Mouse (Mus musculus) bone marrow, adult 2 months (tissue): ENCODE measurements around the gene Ntn5.

Source experiments
- CTCF ChIP-seq: fragments of 200-500 bp; IDR thresholded peaks from 2 replicates; pipeline ENCODE4 v1.5.1; 2011; ENCODE audit warnings: low read length, control low read depth; ENCODE audit not compliant: control insufficient read depth, insufficient read depth
- POLR2A ChIP-seq: fragments of 200-500 bp; IDR thresholded peaks from 2 replicates; pipeline ENCODE4 v1.6.1; 2011; ENCODE audit warnings: low read depth, mild to moderate bottlenecking, control low read depth, low read length, borderline replicate concordance; ENCODE audit not compliant: control insufficient read depth

- TF ChIP-seq POLR2A = no peak
- TF ChIP-seq CTCF = no peak
These were observed 18.5 kb downstream of the Ntn5 start for GRCm38 (mm10) chr7:45702316-45702715.
